ENCODE assay signal across 30 mouse cellular contexts in genomic region chr3:144698790-144699433, GRCm38 (mm10). TPM values are rescaled to one million over a fixed set of nuclear protein-coding genes. Genes with fewer than 3 reads are reported as not detected.
DNase-seq lines count a peak whose midpoint lies in the region; ATAC-seq and TF ChIP-seq lines count a peak whose summit lies in the region.
"Had no signal": no experiment of that assay in that cellular context is flagged by ENCODE, and none has a peak within 500 bp of the region (broad histone marks: within the 10 kb centered on the region; RNA-seq: fewer than 3 reads in every experiment).

No protein-coding gene starts in this region.

- H3K4me2 ChIP-seq in liver, embryonic 16.5 days (ENCODE audit: low read depth, low read length), result no peak overlapping the region
- H3K4me2 ChIP-seq: embryonic facial prominence, embryonic 12.5 days; forebrain, embryonic 15.5 days; heart, embryonic 15.5 days; limb, embryonic 13.5 days; midbrain, embryonic 13.5 days; neural tube, embryonic 15.5 days had no signal

- peaks cover 12% of the 10 kb centered on the region for H3K36me3 ChIP-seq in kidney, adult 2 months (ENCODE audit: control insufficient read depth, insufficient read depth, low read length)
- H3K36me3 ChIP-seq in liver, embryonic 16.5 days (ENCODE audit: control insufficient read depth, insufficient read depth), result peaks cover 38% of the 10 kb centered on the region
- peaks cover 96% of the 10 kb centered on the region for H3K36me3 ChIP-seq in megakaryocyte, embryonic 14.5 days (replicated peaks; ENCODE audit: low read length)
- peaks cover 87% of the 10 kb centered on the region for H3K36me3 ChIP-seq in limb, embryonic 10.5 days

- no peaks in the 10 kb centered on the region for H3K4me1 ChIP-seq in kidney, adult 2 months (ENCODE audit: control insufficient read depth, insufficient read depth, low read length)
- peaks cover 13% of the 10 kb centered on the region for H3K4me1 ChIP-seq in liver, embryonic 16.5 days (ENCODE audit: control insufficient read depth, low read depth, low read length)
- H3K4me1 ChIP-seq in bone marrow macrophage, adult 2 months (ENCODE audit: control insufficient read depth, insufficient read depth, low read length), result peaks cover 46% of the 10 kb centered on the region
- peaks cover 72% of the 10 kb centered on the region for H3K4me1 ChIP-seq in megakaryocyte, embryonic 14.5 days
- no peaks in the 10 kb centered on the region for H3K4me1 ChIP-seq in limb, embryonic 10.5 days
- H3K4me1 ChIP-seq: embryonic facial prominence, embryonic 12.5 days; forebrain, embryonic 15.5 days; heart, embryonic 15.5 days; limb, embryonic 13.5 days; midbrain, embryonic 13.5 days; neural tube, embryonic 15.5 days had no signal

- no peak for TF ChIP-seq CTCF in kidney, adult 2 months (conservative IDR thresholded peaks at IDR 0.05; ENCODE audit: insufficient read depth, insufficient read length, low read depth, low read length)
- TF ChIP-seq CTCF in bone marrow macrophage, adult 2 months (IDR thresholded peaks at IDR 0.05; ENCODE audit: low read depth, low read length), result no peak

- peak overlapping the region; percentile 74; the same call in 1 of the 2 replicates for H3K27ac ChIP-seq in kidney, adult 2 months (ENCODE audit: insufficient read depth, low read depth, low read length)
- peak overlapping the region; percentile 23; the same call in 1 of the 2 replicates for H3K27ac ChIP-seq in liver, embryonic 16.5 days (ENCODE audit: low read length)
- peak overlapping the region; percentile 100 for H3K27ac ChIP-seq in bone marrow macrophage, adult 2 months (ENCODE audit: insufficient read depth, low read depth, low read length)
- H3K27ac ChIP-seq in limb, embryonic 10.5 days, result no peak overlapping the region
- H3K27ac ChIP-seq: embryonic facial prominence, embryonic 12.5 days; forebrain, embryonic 15.5 days; heart, embryonic 15.5 days; kidney, postnatal 0 days; midbrain, embryonic 13.5 days; neural tube, embryonic 15.5 days had no signal

- ATAC-seq in liver, embryonic 16.5 days (ENCODE audit: low read depth), result peak; percentile 43; the same call in 1 of the 2 replicates
- ATAC-seq in activated CD4-positive, CD25-positive, alpha-beta regulatory T cell, adult 4 months, result no peak
- ATAC-seq: CD4-positive, CD25-positive, alpha-beta regulatory T cell, adult 4 months; forebrain, embryonic 15.5 days; hindbrain, embryonic 16.5 days; midbrain, embryonic 13.5 days had no signal

- WGBS in kidney, adult 2 months, result 75% methylated on average over 5 of the region's 5 CpGs
- WGBS in liver, embryonic 16.5 days (ENCODE audit: insufficient replicate concordance), result 40% methylated on average over 5 of the region's 5 CpGs
- WGBS in limb, embryonic 10.5 days, result 91% methylated on average over 5 of the region's 5 CpGs

- no peak overlapping the region for H3K4me3 ChIP-seq in kidney, adult 2 months (ENCODE audit: insufficient read depth, low read depth, low read length)
- H3K4me3 ChIP-seq in liver, embryonic 16.5 days (ENCODE audit: low read depth, low read length), result no peak overlapping the region
- no peak overlapping the region for H3K4me3 ChIP-seq in bone marrow macrophage, adult 2 months (ENCODE audit: insufficient read depth, low read length)
- H3K4me3 ChIP-seq in megakaryocyte, embryonic 14.5 days (replicated peaks), result peak overlapping the region; percentile 60
- H3K4me3 ChIP-seq in limb, embryonic 10.5 days, result no peak overlapping the region
- H3K4me3 ChIP-seq: embryonic facial prominence, embryonic 12.5 days; forebrain, embryonic 15.5 days; heart, embryonic 15.5 days; left cerebral cortex, adult 2 months; limb, embryonic 13.5 days; midbrain, embryonic 13.5 days; neural tube, embryonic 15.5 days had no signal

- DNase-seq in kidney, adult 2 months, result no peak
- DNase-seq in kidney, postnatal 10 days, result no peak
- DNase-seq in liver, result no peak
- no peak for DNase-seq in limb, embryonic 10.5 days (ENCODE audit: low spot score)
- DNase-seq: adrenal gland, adult 2 months; adrenal gland, postnatal 36 days; cerebellum, adult 11 months; cerebellum, adult 9-10 months; cerebellum, postnatal 36 days; embryo, embryonic 11 days; kidney, adult 8-10 months; lung, adult 2 months; lung, postnatal 14 days; retina, postnatal 1 day; right cerebral cortex, postnatal 25 days; thymus, postnatal 4 days had no signal

- H3K9ac ChIP-seq in liver, embryonic 16.5 days (ENCODE audit: low read depth, low read length), result no peak overlapping the region
- H3K9ac ChIP-seq: embryonic facial prominence, embryonic 12.5 days; forebrain, embryonic 15.5 days; heart, embryonic 15.5 days; limb, embryonic 13.5 days; midbrain, embryonic 13.5 days; neural tube, embryonic 15.5 days had no signal

- no peaks in the 10 kb centered on the region for H3K27me3 ChIP-seq in kidney, adult 2 months (replicated peaks; ENCODE audit: control insufficient read depth, insufficient read depth, low read length)
- H3K27me3 ChIP-seq in liver, embryonic 16.5 days (ENCODE audit: control insufficient read depth, insufficient read depth, low read depth, low read length), result no peaks in the 10 kb centered on the region
- H3K27me3 ChIP-seq in megakaryocyte, embryonic 14.5 days (replicated peaks), result no peaks in the 10 kb centered on the region
- no peaks in the 10 kb centered on the region for H3K27me3 ChIP-seq in limb, embryonic 10.5 days (ENCODE audit: low read depth, poor library complexity, severe bottlenecking)
- H3K27me3 ChIP-seq: embryonic facial prominence, embryonic 12.5 days; forebrain, embryonic 15.5 days; heart, embryonic 15.5 days; limb, embryonic 13.5 days; midbrain, embryonic 13.5 days; neural tube, embryonic 15.5 days had no signal

- no peaks in the 10 kb centered on the region for H3K9me3 ChIP-seq in liver, embryonic 16.5 days (replicated peaks; ENCODE audit: control insufficient read depth, low read length)
- H3K9me3 ChIP-seq in megakaryocyte, embryonic 14.5 days, result no peaks in the 10 kb centered on the region
- no peaks in the 10 kb centered on the region for H3K9me3 ChIP-seq in limb, embryonic 10.5 days (replicated peaks)
- H3K9me3 ChIP-seq: embryonic facial prominence, embryonic 12.5 days; forebrain, embryonic 15.5 days; heart, embryonic 15.5 days; limb, embryonic 13.5 days; midbrain, embryonic 13.5 days; neural tube, embryonic 15.5 days had no signal

- no peak for TF ChIP-seq POLR2A in kidney, adult 2 months (IDR thresholded peaks at IDR 0.05; ENCODE audit: low read depth, low read length)
- TF ChIP-seq POLR2A in bone marrow macrophage, adult 2 months (IDR thresholded peaks at IDR 0.05; ENCODE audit: borderline replicate concordance, low read depth, low read length), result no peak

RNA-seq across cellular contexts. Expression of gene Sh3glb1, which starts 21.2 kb away (rescaled TPM):
- polyA plus RNA-seq in kidney, adult 2 months (2012; rRNA removed), result 15.9 and 23.8 TPM in 2 replicates
- polyA plus RNA-seq in liver, embryonic 16.5 days (2015; fragmentation: Nextera tagmentation; extraction: Ambion mirVana), result 78.8 and 83.3 TPM in 2 replicates
- polyA plus RNA-seq in bone marrow macrophage, adult 2 months (2012; ENCODE audit: insufficient read depth, insufficient read length, missing spikeins), result 346 and 350 TPM in 2 replicates
- polyA plus RNA-seq in megakaryocyte, embryonic 14.5 days (2012; ENCODE audit: insufficient read depth, low replicate concordance), result 36.0 and 37.9 TPM in 2 replicates
- polyA plus RNA-seq in limb, embryonic 10.5 days (2016; fragmentation: Nextera tagmentation; extraction: Ambion mirVana), result 66.7 and 73.7 TPM in 2 replicates
- 10 to 100 TPM; 53.4 to 56.8 TPM for polyA plus RNA-seq in activated CD4-positive, CD25-positive, alpha-beta regulatory T cell, adult 4 months (2017; shearing (Covaris generic))
